Mouse (Mus musculus) T-helper 17 cell (primary cell): ENCODE measurements around the gene Hist1h3f.

Experiments used
- in situ Hi-C, 2 experiments: fragments of 300-600 bp; cut with MboI, MseI; formaldehyde crosslinking; loops; 1 replicate in 1 of 2; 2 replicates in 1 of 2; pipeline ENCODE4 v1.15.1; 2025; ENCODE audit warnings: high pct_unique_total_duplicates in 2 of 2

Hist1h3f gene

DNA sequence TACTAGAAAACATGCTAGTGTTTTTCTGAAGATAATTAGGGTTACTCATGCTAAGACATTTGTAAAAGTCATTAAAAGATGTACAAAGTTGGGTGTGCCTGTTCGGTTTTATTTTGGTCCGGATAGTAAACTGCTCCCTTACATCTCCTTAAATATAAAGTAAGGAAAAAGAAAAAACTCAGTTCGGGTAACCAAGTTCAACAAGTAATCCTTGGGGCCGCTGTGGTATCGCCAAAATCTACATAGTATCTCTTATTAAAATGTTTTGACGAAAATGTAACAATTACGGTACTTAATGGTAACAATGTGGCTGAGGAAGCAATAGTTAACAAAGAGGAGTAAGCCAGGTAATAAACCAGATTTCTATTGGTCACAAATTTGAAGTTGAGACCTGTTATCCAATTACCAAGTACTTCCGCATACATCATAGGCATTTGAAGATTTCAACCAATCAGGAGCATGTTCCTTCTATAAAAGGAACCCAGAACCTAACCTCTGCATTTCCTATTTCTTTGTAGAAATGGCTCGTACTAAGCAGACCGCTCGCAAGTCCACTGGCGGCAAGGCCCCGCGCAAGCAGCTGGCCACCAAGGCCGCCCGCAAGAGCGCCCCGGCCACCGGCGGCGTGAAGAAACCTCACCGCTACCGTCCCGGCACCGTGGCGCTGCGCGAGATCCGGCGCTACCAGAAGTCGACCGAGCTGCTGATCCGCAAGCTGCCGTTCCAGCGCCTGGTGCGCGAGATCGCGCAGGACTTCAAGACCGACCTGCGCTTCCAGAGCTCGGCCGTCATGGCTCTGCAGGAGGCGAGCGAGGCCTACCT, at the start of gene Hist1h3f:
Gene Hist1h3f (plus strand): TSS at position 88 of the 822 bp plus-strand sequence.
- in situ Hi-C loops = no loop called here

DNA sequence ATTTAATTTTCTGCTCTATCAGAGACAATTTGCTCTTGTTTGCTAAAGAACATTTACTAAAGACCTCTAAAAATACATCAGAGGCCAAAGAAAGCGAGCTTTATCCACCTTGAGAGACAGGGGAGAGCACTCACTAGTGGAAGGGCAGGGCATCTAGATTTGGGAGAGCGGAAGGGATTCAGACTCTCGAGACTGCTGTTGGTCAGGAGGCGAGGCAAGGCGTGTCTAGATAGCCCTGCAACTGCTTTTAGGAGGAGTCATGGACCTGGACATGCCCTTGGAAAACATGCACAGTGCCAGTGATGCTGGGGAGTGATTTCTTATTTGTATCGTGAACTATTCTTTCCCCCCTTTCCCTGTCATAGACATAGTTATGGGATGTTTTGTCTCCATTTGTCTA, 48.3 kb upstream of the Hist1h3f start:
- in situ Hi-C loops = loop anchor here in 1 of 2 experiments (10.0 kb wide), 1 partner anchor 191 kb away; no protein-coding TSS in a partner anchor

GRCm38 (mm10) chr13:23497656-23498321, 46.1 kb upstream of the Hist1h3f start:
- in situ Hi-C loops = loop anchor here in 1 of 2 experiments (10.0 kb wide), 1 partner anchor 193 kb away; no protein-coding TSS in a partner anchor

- in situ Hi-C loops = loop anchor here in 1 of 2 experiments (10.0 kb wide), 1 partner anchor 194 kb away; no protein-coding TSS in a partner anchor
Measured at GRCm38 (mm10) chr13:23498653-23499052, 45.2 kb upstream of the Hist1h3f start.

DNA sequence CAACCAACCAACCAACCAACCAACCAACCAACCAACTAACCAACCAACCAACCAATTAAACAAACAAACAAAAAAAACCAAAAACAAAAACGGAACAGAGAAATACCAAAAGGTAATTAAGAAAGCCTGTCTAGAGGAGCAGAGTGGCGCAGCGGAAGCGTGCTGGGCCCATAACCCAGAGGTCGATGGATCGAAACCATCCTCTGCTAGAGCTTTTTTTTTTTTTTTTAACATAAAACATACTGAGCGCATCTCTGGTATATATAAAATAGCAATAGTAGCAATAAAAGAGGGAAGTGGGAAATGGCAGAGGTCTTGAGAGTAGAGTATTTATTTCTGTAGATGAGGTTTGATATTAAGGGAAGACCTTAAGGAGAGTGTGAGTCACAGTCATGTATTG, 43.9 kb upstream of the Hist1h3f start:
- in situ Hi-C loops = loop anchor here in 1 of 2 experiments (10.0 kb wide), 2 partner anchors 45 to 195 kb away; no protein-coding TSS in a partner anchor

DNA sequence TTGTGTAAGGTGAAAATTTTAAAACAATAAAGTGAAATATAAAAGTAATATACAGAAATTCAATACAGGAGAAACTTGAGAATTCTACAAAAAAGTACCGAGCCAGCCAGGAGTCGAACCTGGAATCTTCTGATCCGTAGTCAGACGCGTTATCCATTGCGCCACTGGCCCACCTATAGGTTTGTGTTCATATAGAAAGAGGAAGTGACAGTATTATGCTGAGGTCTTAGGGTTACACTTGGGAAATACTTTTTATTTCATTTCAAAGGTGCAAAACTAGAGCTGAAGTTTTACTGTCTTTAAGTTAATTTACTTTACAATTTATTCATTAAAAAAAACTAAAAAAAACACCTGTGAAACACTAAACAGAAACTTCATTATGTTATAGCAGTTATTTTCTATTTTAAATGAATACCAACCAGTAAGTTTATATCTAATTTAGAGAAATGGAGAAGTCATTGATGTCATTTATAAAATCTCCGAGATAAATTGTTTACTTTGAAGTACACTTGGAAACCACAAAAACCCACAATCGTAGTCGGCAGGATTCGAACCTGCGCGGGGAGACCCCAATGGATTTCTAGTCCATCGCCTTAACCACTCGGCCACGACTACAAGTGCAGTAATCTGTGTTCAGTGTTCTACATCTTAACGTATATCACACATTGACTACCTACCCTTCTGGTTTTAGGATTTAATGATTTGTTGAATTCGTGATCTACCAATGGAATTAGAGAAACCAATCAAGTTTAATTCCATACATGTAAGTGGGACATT, 43.2 kb upstream of the Hist1h3f start:
- in situ Hi-C loops = loop anchor here in 1 of 2 experiments (10.0 kb wide), 1 partner anchor 46 kb away; no protein-coding TSS in a partner anchor

DNA sequence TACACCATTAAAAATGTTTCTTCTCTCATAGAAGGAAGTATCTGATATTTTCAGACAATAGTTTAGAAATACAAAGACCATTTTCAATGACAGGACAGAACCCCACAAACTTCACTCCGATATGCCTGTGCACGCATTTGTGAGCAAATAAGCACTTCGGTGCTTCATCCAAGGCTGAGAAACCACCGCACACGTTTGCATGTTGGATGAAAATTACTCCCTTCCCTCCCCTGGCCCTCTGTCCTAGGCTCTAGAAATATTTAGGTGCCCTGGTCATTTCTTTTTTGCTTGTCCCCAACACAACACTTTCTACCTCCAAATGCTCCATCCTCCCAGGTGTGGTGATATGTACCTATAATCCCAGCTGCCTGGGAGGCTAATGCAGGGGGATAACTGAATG, 42.3 kb upstream of the Hist1h3f start:
- in situ Hi-C loops = loop anchor here in 1 of 2 experiments (10.0 kb wide), 1 partner anchor 47 kb away; no protein-coding TSS in a partner anchor

DNA sequence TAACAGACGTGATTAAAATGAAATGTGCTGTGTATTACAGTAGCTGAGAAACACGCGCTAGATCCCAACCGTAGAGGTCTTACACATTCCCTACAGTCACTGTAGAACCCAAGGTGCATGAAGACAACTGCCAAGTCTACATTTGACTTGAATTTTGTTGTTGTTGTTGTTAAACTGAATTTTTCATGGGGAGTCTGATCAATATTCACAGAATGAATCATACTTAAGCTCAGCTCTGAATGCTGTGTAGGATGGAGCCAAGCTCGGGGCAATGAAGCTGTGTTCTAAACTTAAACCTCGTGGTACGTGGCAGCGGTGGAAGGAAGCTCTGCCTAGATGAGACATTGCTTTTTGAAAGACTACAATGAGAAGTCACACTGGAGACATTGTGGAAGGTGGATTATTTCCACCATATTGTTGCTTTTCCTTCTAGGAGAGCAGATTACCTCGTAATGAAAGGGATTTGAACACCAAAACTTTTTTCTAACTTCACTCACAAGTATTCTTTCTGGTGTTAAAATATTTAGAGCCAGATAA, 41.8 kb upstream of the Hist1h3f start:
- in situ Hi-C loops = loop anchor here in 1 of 2 experiments (10.0 kb wide), 1 partner anchor 47 kb away; no protein-coding TSS in a partner anchor

GRCm38 (mm10) chr13:23502916-23503315, 40.9 kb upstream of the Hist1h3f start:
- in situ Hi-C loops = loop anchor here in 1 of 2 experiments (10.0 kb wide), 1 partner anchor 48 kb away; no protein-coding TSS in a partner anchor

- in situ Hi-C loops = loop anchor here in 1 of 2 experiments (10.0 kb wide), 1 partner anchor 49 kb away; no protein-coding TSS in a partner anchor
Measured at GRCm38 (mm10) chr13:23503797-23504196, 40.1 kb upstream of the Hist1h3f start.

DNA sequence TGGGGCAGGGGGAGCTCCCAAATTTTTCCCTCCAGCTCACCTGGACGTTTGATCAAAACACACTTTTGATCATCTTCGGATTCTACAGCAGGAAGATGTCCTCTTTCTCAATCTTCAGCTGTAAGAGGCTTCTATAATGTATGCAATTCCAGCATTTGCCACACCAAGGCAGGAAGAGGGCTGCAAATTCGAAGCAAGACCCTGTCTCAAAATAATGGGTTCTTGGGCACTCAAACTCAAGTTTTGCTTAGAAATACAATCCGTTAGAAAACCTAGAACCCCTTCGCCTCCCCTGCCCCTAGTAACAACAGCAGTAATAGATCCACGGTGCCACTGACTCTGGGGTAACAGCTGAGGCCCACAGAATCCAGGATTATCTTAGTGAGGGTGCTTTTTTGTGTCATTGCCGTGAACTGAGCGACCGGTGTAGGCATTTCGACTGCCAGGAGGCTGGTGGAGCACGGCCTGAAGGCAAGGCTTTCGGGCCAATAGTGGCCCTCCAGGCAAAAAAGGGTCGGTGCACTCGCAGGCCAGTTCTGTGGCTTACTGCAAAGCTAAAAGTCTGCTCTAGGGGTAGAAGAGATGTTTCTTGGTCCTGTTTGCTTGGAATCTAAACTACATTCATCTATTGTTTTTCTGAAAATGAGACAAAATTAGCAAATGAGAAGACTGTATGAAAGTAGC, 38.0 kb upstream of the Hist1h3f start:
- in situ Hi-C loops = loop anchor here (5.0 to 10.0 kb wide), 2 partner anchors 51 to 199 kb away; no protein-coding TSS in a partner anchor

GRCm38 (mm10) chr13:23506351-23506750, 37.5 kb upstream of the Hist1h3f start:
- in situ Hi-C loops = loop anchor here (5.0 to 10.0 kb wide), 2 partner anchors 52 to 199 kb away; no protein-coding TSS in a partner anchor

DNA sequence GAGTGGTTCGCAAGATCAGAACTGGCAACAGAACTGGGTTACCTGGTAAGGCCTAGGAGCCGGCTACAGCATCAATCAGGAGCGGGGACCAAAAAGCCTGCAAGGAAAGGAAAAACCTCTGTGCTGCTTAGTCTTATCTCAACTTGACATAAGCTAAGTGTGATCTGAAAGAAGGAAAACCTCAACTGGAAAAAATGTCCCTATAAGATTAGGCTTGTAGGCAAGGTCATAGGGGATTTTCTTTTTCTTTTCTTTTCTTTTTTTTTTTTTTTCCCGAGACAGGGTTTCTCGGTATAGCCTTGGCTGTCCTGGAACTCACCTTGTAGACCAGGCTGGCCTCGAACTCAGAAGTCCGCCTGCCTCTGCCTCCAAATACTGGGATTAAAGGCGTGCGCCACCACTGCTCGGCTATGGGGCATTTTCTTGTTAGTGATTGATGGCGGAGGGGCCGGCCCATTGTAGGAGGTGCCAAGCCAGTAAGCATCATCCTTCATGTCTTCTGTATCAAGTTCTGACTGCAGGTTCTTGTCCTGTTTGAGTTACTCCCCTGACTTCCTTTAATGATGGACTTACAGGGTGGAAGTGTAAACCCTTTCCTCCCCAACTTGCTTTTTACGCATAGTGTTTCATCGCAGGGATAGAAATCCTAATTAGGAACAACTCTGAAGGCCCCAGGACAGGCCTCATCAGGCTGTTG, 36.9 kb upstream of the Hist1h3f start:
- in situ Hi-C loops = loop anchor here (5.0 to 10.0 kb wide), 2 partner anchors 52 to 200 kb away; no protein-coding TSS in a partner anchor

- in situ Hi-C loops = loop anchor here in 1 of 2 experiments (5.0 kb wide), 1 partner anchor 1263 kb away; no protein-coding TSS in a partner anchor
Measured at GRCm38 (mm10) chr13:23510127-23510526, 33.7 kb upstream of the Hist1h3f start.

DNA sequence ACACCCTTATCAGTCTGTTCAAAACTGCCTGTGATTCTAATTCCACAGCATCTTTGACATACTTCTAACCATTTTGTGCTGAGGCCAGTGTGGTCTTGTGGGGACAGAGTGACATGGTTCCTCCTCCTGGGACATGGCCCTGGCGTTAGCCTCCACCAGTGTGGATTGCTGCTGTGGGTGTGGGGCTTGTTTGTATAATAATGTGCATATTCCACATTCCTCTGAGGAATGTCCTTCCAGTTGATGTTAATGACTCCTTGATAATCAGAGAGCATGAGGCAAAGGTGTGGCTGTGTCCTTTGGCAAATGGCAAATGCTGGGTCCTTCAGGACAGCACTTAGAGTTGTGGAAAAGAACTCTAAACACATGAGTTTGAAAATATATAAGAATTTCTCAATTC, 30.3 kb upstream of the Hist1h3f start:
- in situ Hi-C loops = loop anchor here in 1 of 2 experiments (5.0 kb wide), 1 partner anchor 1266 kb away; no protein-coding TSS in a partner anchor

- in situ Hi-C loops = loop anchor here (5.0 kb wide), 3 partner anchors 1483 to 1593 kb away; no protein-coding TSS in a partner anchor
Measured at GRCm38 (mm10) chr13:23515281-23515680, 28.6 kb upstream of the Hist1h3f start.

DNA sequence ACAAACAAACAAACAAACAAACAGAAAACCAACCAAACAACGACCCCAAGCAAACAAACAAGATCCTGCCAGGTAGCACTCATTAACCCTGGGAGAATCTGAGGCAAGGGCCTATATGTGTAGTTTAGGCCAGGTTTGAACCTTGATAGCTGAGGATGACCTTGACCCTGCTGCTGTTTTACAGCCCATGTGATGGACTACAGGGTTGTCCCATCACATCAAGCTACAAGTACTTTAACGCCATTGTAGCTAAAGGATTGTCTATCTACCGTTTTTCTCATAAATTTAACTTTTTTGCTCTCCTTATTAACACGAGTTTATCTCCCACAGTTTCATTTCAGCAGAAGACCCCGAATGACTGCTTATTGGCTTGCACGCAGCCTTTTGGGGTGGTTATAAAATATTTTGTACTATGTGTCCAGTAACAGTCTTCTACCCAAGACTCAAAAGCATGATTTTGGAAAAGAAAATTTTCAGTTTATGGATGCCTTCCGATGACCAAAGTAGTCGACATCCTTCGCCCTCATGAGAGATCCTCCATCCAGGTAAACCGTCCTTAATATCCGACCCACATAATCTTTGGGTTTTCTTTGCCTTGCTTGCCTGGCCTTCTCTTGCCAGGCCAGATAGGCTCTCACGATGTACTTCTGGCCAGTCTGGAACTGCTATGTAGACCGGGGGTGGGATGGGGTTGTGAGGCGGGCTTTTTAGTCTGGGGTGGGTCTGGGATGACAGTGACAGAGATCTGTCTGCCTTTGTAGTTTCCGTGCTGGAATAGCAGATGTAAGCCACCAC, 27.8 kb upstream of the Hist1h3f start:
- in situ Hi-C loops = loop anchor here (5.0 kb wide), 3 partner anchors 1484 to 1594 kb away; no protein-coding TSS in a partner anchor
